Mouse (Mus musculus): ENCODE measurements around the gene Gm20388.

DNA sequence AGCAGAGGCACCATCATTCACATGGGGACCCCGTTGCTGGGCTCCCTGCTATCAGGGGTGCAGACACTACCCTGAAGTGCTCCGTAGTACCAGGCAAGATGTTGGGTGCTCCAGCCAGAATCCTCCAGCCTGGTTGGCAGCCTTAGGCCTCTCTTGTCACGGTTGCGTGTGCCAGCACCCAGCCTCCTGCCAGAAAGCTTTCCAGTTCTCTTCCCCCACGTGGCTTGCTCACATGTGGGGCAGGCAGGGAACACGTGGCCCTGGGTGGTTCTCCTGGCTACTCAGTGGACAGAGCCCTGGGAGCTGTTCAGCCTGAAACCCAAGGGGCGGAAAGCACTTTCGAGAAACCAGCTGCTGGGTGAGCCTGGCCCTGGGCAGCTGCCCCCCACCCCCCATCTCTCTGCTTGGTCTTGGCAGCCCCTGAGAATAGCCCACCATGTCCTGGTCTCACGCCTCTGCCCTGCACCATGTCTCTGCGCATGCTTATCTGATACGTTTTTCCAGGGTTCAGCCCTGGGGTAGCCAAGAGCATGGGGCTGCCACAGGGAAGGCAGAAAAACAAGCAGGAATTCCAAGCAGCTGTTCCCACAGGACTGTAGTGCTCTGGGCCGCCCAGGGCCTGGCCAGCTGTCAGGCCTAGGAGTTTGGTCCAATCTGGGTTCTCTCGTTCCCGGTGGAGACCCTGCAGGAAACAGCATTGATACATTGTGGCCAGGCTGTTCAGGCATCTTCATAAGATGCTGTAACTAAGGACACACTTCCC is 135.8 kb downstream of the Gm20388 start:
- TF ChIP-seq CTCF (IDR thresholded peaks at IDR 0.05; ENCODE audit: low read depth, low read length): no peak
- TF ChIP-seq TAL1 (conservative IDR thresholded peaks at IDR 0.05; ENCODE audit: low read depth, low read length): no peak

All from G1E (cell line).